Mouse (Mus musculus) heart, postnatal 0 days (tissue): ENCODE results near the gene Map2k1. TPM values are rescaled to one million over a fixed set of nuclear protein-coding genes. Genes with fewer than 3 reads are reported as not detected.

ENCODE experiments used
- ATAC-seq: fragments of 200-750 bp; cut with Nextera tagmentation; 2 replicates; pipeline ENCODE4 v1.8.0; 2017; ENCODE audit warnings: low read depth, moderate number of reproducible peaks, moderate library complexity; ENCODE audit not compliant: insufficient read depth
- DNase-seq: peaks from one replicate; pipeline ENCODE4 v3.0.0-alpha.2; 2016; ENCODE audit warnings: low spot score
- H3K27ac ChIP-seq: fragments of 300-500 bp; sonication (generic); 2 replicates; pipeline ENCODE4 v1.5.1; 2014; ENCODE audit warnings: low read depth, mild to moderate bottlenecking
- H3K27me3 ChIP-seq: fragments of 300-500 bp; sonication (generic); 2 replicates; pipeline ENCODE4 v1.6.1; 2014; ENCODE audit warnings: low read length, mixed read lengths; ENCODE audit not compliant: control insufficient read depth, insufficient read depth
- H3K36me3 ChIP-seq: fragments of 300-500 bp; sonication (generic); replicated peaks from 2 replicates; pipeline ENCODE4 v1.6.1; 2014; ENCODE audit warnings: low read length, mixed read lengths; ENCODE audit not compliant: control insufficient read depth, insufficient read depth
- H3K4me1 ChIP-seq: fragments of 300-500 bp; sonication (generic); 2 replicates; pipeline ENCODE4 v1.6.1; 2014; ENCODE audit warnings: antibody characterized with exemption; ENCODE audit not compliant: control insufficient read depth, insufficient read depth
- H3K4me2 ChIP-seq: fragments of 300-500 bp; sonication (generic); 2 replicates; pipeline ENCODE4 v1.6.1; 2014; ENCODE audit warnings: low read depth, mild to moderate bottlenecking, low read length, moderate library complexity
- H3K4me3 ChIP-seq: fragments of 300-500 bp; sonication (generic); 2 replicates; pipeline ENCODE4 v1.5.1; 2014; ENCODE audit warnings: low read depth, low read length
- H3K9ac ChIP-seq: fragments of 300-500 bp; sonication (generic); replicated peaks from 2 replicates; pipeline ENCODE4 v1.6.1; 2014; ENCODE audit warnings: low read depth, low read length, mixed read lengths
- H3K9me3 ChIP-seq: fragments of 300-500 bp; sonication (generic); replicated peaks from 2 replicates; pipeline ENCODE4 v1.6.1; 2016; ENCODE audit warnings: low read length; ENCODE audit not compliant: control insufficient read depth
- CTCF ChIP-seq: IDR thresholded peaks from 2 replicates; pipeline ENCODE4 v1.5.1; 2016; ENCODE audit warnings: antibody characterized with exemption, control low read depth, low read depth
- EP300 ChIP-seq: IDR thresholded peaks from 2 replicates; pipeline ENCODE4 v1.6.1; 2016; ENCODE audit warnings: antibody characterized with exemption, low read depth
- WGBS: fragments of 180-500 bp; shearing (Covaris S2); extraction: QIAGEN DNeasy Blood & Tissue Kit; methylation state at CpG from one replicate; pipeline ENCODE4 v1.1.7; 2014; 5-methylcytosine and 5-hydroxymethylcytosine counted together
- polyA plus RNA-seq: library from polyadenylated mRNA; unstranded; fragments of >200 nt; fragmentation: Nextera tagmentation; extraction: Ambion mirVana; gene quantifications from 2 replicates; pipeline ENCODE4 v1.2.1, GENCODE M21; 2015
- total RNA-seq: library from RNA; depleted of rRNA; stranded (reverse); fragments of >200 nt; gene quantifications from 2 replicates; pipeline ENCODE4 v1.2.3, GENCODE M21; 2014; ENCODE audit warnings: low replicate concordance

Gene Map2k1
- total and polyA plus RNA-seq, 2 experiments from 2014 or later = 57.7 to 110 TPM

- ATAC-seq (no peak), DNase-seq (no peak)
- Histone ChIP-seq H3K27me3 (no peaks in the 10 kb centered on the region), H3K27ac (no peak overlapping the region), H3K9me3 (no peaks in the 10 kb centered on the region), H3K36me3 (no peaks in the 10 kb centered on the region), H3K4me2 (no peak overlapping the region), H3K4me1 (no peaks in the 10 kb centered on the region), H3K4me3 (no peak overlapping the region), H3K9ac (no peak overlapping the region)
- 81% methylated on average over 5 of the region's 5 CpGs for WGBS
- TF ChIP-seq CTCF = no peak
- TF ChIP-seq EP300 = no peak
Observed at GRCm38 (mm10) chr9:64259906-64260305, 6.5 kb upstream of the Map2k1 start.

GRCm38 (mm10) chr9:64256204-64256603 lies 2.8 kb upstream of the Map2k1 start:
- no peak overlapping the region for H3K4me2 ChIP-seq
- H3K4me1 ChIP-seq = 0 out of 2 replicates have a peak, but pooled peaks cover 8% of the 10 kb centered on the region
- H3K9me3 ChIP-seq = no peaks in the 10 kb centered on the region
- ATAC-seq (no peak), DNase-seq (no peak)
- WGBS = 73% methylated on average over 3 of the region's 3 CpGs
- H3K9ac ChIP-seq = no peak overlapping the region
- no peaks in the 10 kb centered on the region for H3K27me3 ChIP-seq
- TF ChIP-seq EP300 = no peak
- no peak for TF ChIP-seq CTCF
- H3K27ac ChIP-seq = no peak overlapping the region
- H3K36me3 ChIP-seq = no peaks in the 10 kb centered on the region
- H3K4me3 ChIP-seq = no peak overlapping the region

GRCm38 (mm10) chr9:64255422-64255821 lies 2.0 kb upstream of the Map2k1 start:
- ATAC-seq = no peak

GRCm38 (mm10) chr9:64252591-64253020 lies 825 bp downstream of the Map2k1 start:
- Histone ChIP-seq H3K27me3 (no peaks in the 10 kb centered on the region), H3K36me3 (no peaks in the 10 kb centered on the region), H3K27ac (peak overlapping the region; percentile 91), H3K9ac (peak overlapping the region; percentile 74), H3K4me2 (peak overlapping the region; percentile 77), H3K9me3 (no peaks in the 10 kb centered on the region), H3K4me3 (peak overlapping the region; percentile 96), H3K4me1 (0 out of 2 replicates have a peak, but pooled peaks cover 10% of the 10 kb centered on the region)
- TF ChIP-seq CTCF (no peak), EP300 (no peak)
- ATAC-seq (0 out of 2 replicates have a peak, but pooled peaks have one; percentile 3), DNase-seq (peak; percentile 31)
- WGBS = under 1% methylated on average over 16 of the region's 16 CpGs

More at GRCm38 (mm10) chr9:64255422-64255821, 2.0 kb upstream of the Map2k1 start:
- Histone ChIP-seq H3K4me3 (no peak overlapping the region), H3K27me3 (no peaks in the 10 kb centered on the region), H3K4me2 (no peak overlapping the region), H3K4me1 (0 out of 2 replicates have a peak, but pooled peaks cover 10% of the 10 kb centered on the region), H3K36me3 (no peaks in the 10 kb centered on the region), H3K9me3 (no peaks in the 10 kb centered on the region), H3K27ac (no peak overlapping the region), H3K9ac (no peak overlapping the region)
- TF ChIP-seq EP300 (no peak), CTCF (no peak)
- 66% methylated on average over 3 of the region's 3 CpGs for WGBS
- DNase-seq = no peak

- TF ChIP-seq EP300 = no peak
- no peak for TF ChIP-seq CTCF
Observed at GRCm38 (mm10) chr9:64250111-64250730, 3.2 kb downstream of the Map2k1 start.

GRCm38 (mm10) chr9:64249371-64249770 lies 4.1 kb downstream of the Map2k1 start:
- no peak for ATAC-seq
- Histone ChIP-seq H3K27ac (no peak overlapping the region), H3K36me3 (no peaks in the 10 kb centered on the region)

More at GRCm38 (mm10) chr9:64250111-64250730, 3.2 kb downstream of the Map2k1 start:
- Histone ChIP-seq H3K36me3 (no peaks in the 10 kb centered on the region), H3K9me3 (no peaks in the 10 kb centered on the region), H3K4me1 (0 out of 2 replicates have a peak, but pooled peaks cover 10% of the 10 kb centered on the region), H3K27me3 (no peaks in the 10 kb centered on the region), H3K9ac (peak overlapping the region; percentile 30; the same call in 1 of the 2 replicates), H3K4me2 (no peak overlapping the region), H3K4me3 (no peak overlapping the region), H3K27ac (no peak overlapping the region)
- no peak for ATAC-seq
- DNase-seq = no peak

More at GRCm38 (mm10) chr9:64249371-64249770, 4.1 kb downstream of the Map2k1 start:
- H3K9me3 ChIP-seq = no peaks in the 10 kb centered on the region
- H3K4me3 ChIP-seq = no peak overlapping the region
- no peak overlapping the region for H3K9ac ChIP-seq
- TF ChIP-seq CTCF (no peak), EP300 (no peak)
- 0 out of 2 replicates have a peak, but pooled peaks cover 10% of the 10 kb centered on the region for H3K4me1 ChIP-seq
- no peaks in the 10 kb centered on the region for H3K27me3 ChIP-seq
- no peak overlapping the region for H3K4me2 ChIP-seq
- WGBS = 84% methylated on average over 1 of the region's 1 CpGs
- DNase-seq = no peak
